Comparison of ENCODE assay signal across 18 mouse cellular contexts in genomic region chr17:31422381-31422780, GRCm38 (mm10).
"Had no signal": no experiment of that assay in that cellular context is flagged by ENCODE, and none has a peak within 500 bp of the region (broad histone marks: within the 10 kb centered on the region; RNA-seq: fewer than 3 reads in every experiment).

No protein-coding gene starts in this region.

- H3K4me1 ChIP-seq: liver, embryonic 12.5 days; liver, embryonic 15.5 days; megakaryocyte, embryonic 14.5 days had no signal

- DNase-seq: kidney, adult 9 months; kidney, postnatal 14 days; kidney, postnatal 4 days; liver; lung, adult 18-20 months; lung, postnatal 10 days; thymus, adult 2 months; thymus, postnatal 14 days; thymus, postnatal 4 days had no signal

- H3K36me3 ChIP-seq: liver, embryonic 12.5 days; liver, embryonic 15.5 days; midbrain, embryonic 10.5 days had no signal

- ATAC-seq: liver, embryonic 12.5 days; midbrain, embryonic 13.5 days; midbrain, embryonic 16.5 days had no signal

- H3K27me3 ChIP-seq: limb, embryonic 13.5 days; liver, embryonic 12.5 days; liver, embryonic 15.5 days; lung, embryonic 15.5 days; midbrain, embryonic 13.5 days had no signal

- H3K9me3 ChIP-seq: limb, embryonic 10.5 days; limb, embryonic 13.5 days; liver, embryonic 12.5 days; liver, embryonic 15.5 days; lung, embryonic 15.5 days; megakaryocyte, embryonic 14.5 days; midbrain, embryonic 10.5 days; midbrain, embryonic 13.5 days had no signal

- H3K4me3 ChIP-seq: limb, embryonic 10.5 days; limb, embryonic 13.5 days; liver, embryonic 12.5 days; liver, embryonic 15.5 days; lung, embryonic 15.5 days; megakaryocyte, embryonic 14.5 days; midbrain, embryonic 10.5 days; midbrain, embryonic 13.5 days had no signal
